Mouse (Mus musculus) CH12.LX (cell line): ENCODE results near the gene H2-M10.3.

Experiments used
- CTCF ChIP-seq, 2 experiments: IDR thresholded peaks in 1 of 2; conservative IDR thresholded peaks in 1 of 2; 2 replicates each; pipeline ENCODE4 v1.5.1; 2011 to 2012; ENCODE audit warnings: low read depth in 2 of 2, low read length in 2 of 2, improper control_type of control experiment in 1 of 2, inconsistent platforms in 1 of 2, mild to moderate bottlenecking in 1 of 2, moderate library complexity in 1 of 2
- MYC ChIP-seq: IDR thresholded peaks from 2 replicates; pipeline ENCODE4 v1.6.1; 2011; ENCODE audit warnings: low read depth, mild to moderate bottlenecking, improper control_type of control experiment, low read length
- POLR2A ChIP-seq: IDR thresholded peaks from 2 replicates; pipeline ENCODE4 v1.6.1; 2011; ENCODE audit warnings: low read depth, mild to moderate bottlenecking, improper control_type of control experiment, low read length

GRCm38 (mm10) chr17:36315689-36316253, 52.4 kb downstream of the H2-M10.3 start:
- TF ChIP-seq POLR2A (no peak), CTCF (conservative IDR thresholded peaks at IDR 0.05 in 1 of 2, IDR thresholded peaks at IDR 0.05 in 1 of 2; ENCODE audit: low read depth in 2 of 2, low read length in 2 of 2) (no peak), MYC (no peak)
